Mouse (Mus musculus): ENCODE measurements around the gene 0610040J01Rik. TPM values are rescaled to one million over a fixed set of nuclear protein-coding genes. Genes with fewer than 3 reads are reported as not detected.

The 0610040J01Rik gene
- total RNA-seq (2014; fragmentation: Nextera tagmentation) (not detected in 2 replicates), total RNA-seq (2017) (0.23 TPM in 1 of 2 replicates, not detected in the other), polyA plus RNA-seq (2012) (not detected in 2 replicates)

DNA sequence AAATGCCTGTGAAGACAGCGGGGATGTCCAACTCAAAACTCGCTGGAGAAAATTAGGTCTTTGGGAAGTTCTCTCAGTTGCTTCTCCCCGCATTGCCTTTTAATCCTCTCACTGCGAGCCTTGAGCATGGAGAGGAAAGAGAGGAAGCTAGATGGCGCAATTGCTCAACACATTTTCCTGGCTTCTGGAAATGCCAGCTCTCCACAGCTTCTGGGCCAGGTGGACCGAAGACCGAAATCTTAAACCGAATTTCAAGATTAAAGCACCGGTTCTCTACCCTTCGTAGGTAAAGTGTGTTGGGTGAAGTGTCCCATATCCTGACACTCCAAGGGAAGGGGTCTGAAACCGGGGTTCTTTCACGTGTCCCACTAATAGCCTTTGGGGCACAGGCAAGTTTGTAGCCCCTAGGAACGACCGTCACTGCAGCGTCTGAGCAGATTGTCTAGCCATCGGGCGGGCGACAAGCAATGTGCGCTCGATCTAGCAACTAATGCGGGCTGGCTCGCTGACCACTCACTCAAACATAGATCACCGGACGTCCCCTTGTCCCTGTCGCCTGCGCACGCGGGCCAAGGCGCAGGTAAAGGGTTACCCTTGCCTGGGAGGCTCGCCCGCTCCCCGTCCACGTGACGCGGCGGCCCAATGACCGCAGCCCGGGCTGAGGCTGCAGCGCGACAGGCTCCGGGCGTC lies at the start of gene 0610040J01Rik:
TSS of gene 0610040J01Rik (plus strand) at position 545 of the 690 bp plus-strand sequence.
- DNase-seq (ENCODE audit: low spot score), result no peak
- TF ChIP-seq GATA2 (IDR thresholded peaks at IDR 0.05; ENCODE audit: borderline replicate concordance, low read depth, low read length) (no peak), POLR2AphosphoS5 (IDR thresholded peaks at IDR 0.05; ENCODE audit: insufficient replicate concordance, low read depth, low read length) (no peak), TAL1 (conservative IDR thresholded peaks at IDR 0.05; ENCODE audit: low read depth, low read length) (no peak), GATA1 (IDR thresholded peaks at IDR 0.05; ENCODE audit: borderline replicate concordance, low read length) (no peak), CTCF (IDR thresholded peaks at IDR 0.05; ENCODE audit: low read depth, low read length) (no peak)
- no peak for ATAC-seq (ENCODE audit: extremely low read depth, insufficient number of reproducible peaks, low FRiP score, poor library complexity, severe bottlenecking)
- Histone ChIP-seq H3K9me3 (replicated peaks) (peaks cover 17% of the 10 kb centered on the region), H3K36me3 (replicated peaks) (no peaks in the 10 kb centered on the region), H3K4me1 (ENCODE audit: insufficient read depth, low read depth, low read length) (no peaks in the 10 kb centered on the region), H3K27me3 (ENCODE audit: insufficient read depth, low read length) (no peaks in the 10 kb centered on the region), H3K4me3 (ENCODE audit: low read depth, low read length) (peak within 1 kb of the TSS; percentile 31; the same call in 1 of the 2 replicates)

DNA sequence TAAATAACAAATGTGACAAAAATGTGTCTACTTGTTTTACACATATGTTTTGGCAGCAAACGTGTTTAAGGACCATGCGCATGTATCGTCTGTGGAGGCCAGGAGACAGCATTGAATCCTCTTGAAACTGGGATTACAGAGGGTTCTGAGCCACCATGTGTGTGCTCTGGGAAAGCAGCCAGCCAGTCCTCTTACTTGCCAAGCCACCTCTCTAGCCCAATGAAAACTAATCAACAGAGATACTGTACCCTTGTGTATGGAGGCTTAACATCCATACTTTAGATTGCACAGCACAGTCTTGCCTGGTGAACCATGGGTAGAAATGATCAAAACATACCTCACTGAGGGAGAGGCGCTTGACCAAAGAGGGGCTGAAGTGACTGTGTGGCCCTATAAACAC lies 46.3 kb upstream of the 0610040J01Rik start:
- no peak for TF ChIP-seq CTCF (IDR thresholded peaks at IDR 0.05; ENCODE audit: low read depth, low read length)
- TF ChIP-seq GATA1 (IDR thresholded peaks at IDR 0.05; ENCODE audit: borderline replicate concordance, low read length), result no peak
- TF ChIP-seq TAL1 (conservative IDR thresholded peaks at IDR 0.05; ENCODE audit: low read depth, low read length), result no peak
- TF ChIP-seq GATA2 (IDR thresholded peaks at IDR 0.05; ENCODE audit: borderline replicate concordance, low read depth, low read length), result no peak
- no peak for TF ChIP-seq POLR2AphosphoS5 (IDR thresholded peaks at IDR 0.05; ENCODE audit: insufficient replicate concordance, low read depth, low read length)
- no peak for DNase-seq (ENCODE audit: low spot score)
- Histone ChIP-seq H3K4me1 (ENCODE audit: insufficient read depth, low read depth, low read length) (no peaks in the 10 kb centered on the region), H3K9me3 (replicated peaks) (peaks cover 13% of the 10 kb centered on the region), H3K4me3 (ENCODE audit: low read depth, low read length) (no peak overlapping the region), H3K27me3 (ENCODE audit: insufficient read depth, low read length) (no peaks in the 10 kb centered on the region), H3K36me3 (replicated peaks) (no peaks in the 10 kb centered on the region)
- ATAC-seq (ENCODE audit: extremely low read depth, insufficient number of reproducible peaks, low FRiP score, poor library complexity, severe bottlenecking), result no peak

DNA sequence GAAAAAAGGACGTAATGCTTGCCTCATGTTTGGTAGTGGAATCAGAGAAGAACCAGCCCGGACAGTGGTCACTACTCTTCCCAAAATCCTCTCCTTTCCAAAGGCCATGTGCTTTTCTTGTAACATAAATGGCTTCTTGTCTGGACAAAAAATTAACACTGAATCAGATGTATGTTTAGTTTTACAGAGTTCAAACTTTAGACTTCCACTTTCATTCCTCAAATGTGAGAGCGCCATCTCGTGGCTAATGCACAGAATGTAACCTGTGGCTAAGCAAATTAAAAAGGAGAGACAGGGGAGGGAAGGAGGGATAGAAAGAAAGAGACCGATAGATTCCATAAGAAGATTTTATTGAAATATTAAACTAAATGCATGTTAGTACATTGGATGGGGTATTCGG lies 45.4 kb upstream of the 0610040J01Rik start:
- DNase-seq (ENCODE audit: low spot score) (no peak), ATAC-seq (ENCODE audit: extremely low read depth, insufficient number of reproducible peaks, low FRiP score, poor library complexity, severe bottlenecking) (no peak)
- TF ChIP-seq CTCF (IDR thresholded peaks at IDR 0.05; ENCODE audit: low read depth, low read length) (no peak), POLR2AphosphoS5 (IDR thresholded peaks at IDR 0.05; ENCODE audit: insufficient replicate concordance, low read depth, low read length) (no peak), TAL1 (conservative IDR thresholded peaks at IDR 0.05; ENCODE audit: low read depth, low read length) (no peak), GATA1 (IDR thresholded peaks at IDR 0.05; ENCODE audit: borderline replicate concordance, low read length) (no peak), GATA2 (IDR thresholded peaks at IDR 0.05; ENCODE audit: borderline replicate concordance, low read depth, low read length) (no peak)
- peaks cover 14% of the 10 kb centered on the region for H3K9me3 ChIP-seq (replicated peaks)
- no peaks in the 10 kb centered on the region for H3K36me3 ChIP-seq (replicated peaks)
- no peak overlapping the region for H3K4me3 ChIP-seq (ENCODE audit: low read depth, low read length)
- H3K4me1 ChIP-seq (ENCODE audit: insufficient read depth, low read depth, low read length), result no peaks in the 10 kb centered on the region
- no peaks in the 10 kb centered on the region for H3K27me3 ChIP-seq (ENCODE audit: insufficient read depth, low read length)

DNA sequence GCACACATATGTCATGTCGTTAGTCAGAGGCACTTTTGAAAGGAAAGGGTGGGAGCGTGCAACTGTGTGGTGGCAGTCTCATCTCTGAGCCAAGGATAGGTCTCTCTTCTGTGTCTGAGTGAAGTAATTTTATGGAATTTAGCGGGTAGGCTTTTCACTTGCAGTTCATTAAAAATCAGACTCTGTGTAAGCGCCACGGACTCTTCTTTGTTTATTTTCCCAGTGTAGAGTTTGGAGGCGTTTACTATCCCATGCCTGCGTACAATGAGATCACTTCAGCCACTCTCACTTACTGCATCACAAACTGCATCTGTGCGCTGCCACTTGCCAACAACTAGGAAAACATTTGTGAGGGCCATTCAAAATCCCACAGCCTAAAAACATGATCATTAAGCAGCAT lies 44.7 kb upstream of the 0610040J01Rik start:
- H3K4me1 ChIP-seq (ENCODE audit: insufficient read depth, low read depth, low read length), result no peaks in the 10 kb centered on the region
- DNase-seq (ENCODE audit: low spot score), result no peak
- no peak overlapping the region for H3K4me3 ChIP-seq (ENCODE audit: low read depth, low read length)
- ATAC-seq (ENCODE audit: extremely low read depth, insufficient number of reproducible peaks, low FRiP score, poor library complexity, severe bottlenecking), result no peak
- H3K9me3 ChIP-seq (replicated peaks), result peaks cover 17% of the 10 kb centered on the region
- no peak for TF ChIP-seq GATA1 (IDR thresholded peaks at IDR 0.05; ENCODE audit: borderline replicate concordance, low read length)
- no peak for TF ChIP-seq CTCF (IDR thresholded peaks at IDR 0.05; ENCODE audit: low read depth, low read length)
- TF ChIP-seq POLR2AphosphoS5 (IDR thresholded peaks at IDR 0.05; ENCODE audit: insufficient replicate concordance, low read depth, low read length), result no peak
- TF ChIP-seq GATA2 (IDR thresholded peaks at IDR 0.05; ENCODE audit: borderline replicate concordance, low read depth, low read length), result no peak
- no peak for TF ChIP-seq TAL1 (conservative IDR thresholded peaks at IDR 0.05; ENCODE audit: low read depth, low read length)
- no peaks in the 10 kb centered on the region for H3K36me3 ChIP-seq (replicated peaks)
- no peaks in the 10 kb centered on the region for H3K27me3 ChIP-seq (ENCODE audit: insufficient read depth, low read length)

DNA sequence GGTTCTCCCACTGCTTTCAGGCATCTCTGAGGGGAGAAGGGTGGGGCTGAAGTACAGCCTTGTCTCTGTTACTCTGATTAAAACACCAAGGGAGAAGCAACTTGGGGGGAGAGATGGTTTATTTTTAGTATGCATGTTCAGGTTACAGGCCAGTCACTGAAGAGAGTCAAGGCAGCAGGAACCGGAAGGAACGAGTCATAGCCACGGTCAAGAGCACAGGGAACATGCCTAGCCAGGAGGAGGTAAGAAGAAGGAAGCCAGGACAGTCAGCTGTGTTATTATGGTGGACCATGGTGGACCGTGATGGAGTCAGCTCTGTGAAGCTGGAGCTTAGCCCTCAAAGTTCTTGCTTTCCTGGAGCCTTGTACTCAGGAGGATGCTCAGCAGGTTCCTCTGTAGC lies 43.9 kb upstream of the 0610040J01Rik start:
- no peak for DNase-seq (ENCODE audit: low spot score)
- ATAC-seq (ENCODE audit: extremely low read depth, insufficient number of reproducible peaks, low FRiP score, poor library complexity, severe bottlenecking), result no peak
- H3K4me1 ChIP-seq (ENCODE audit: insufficient read depth, low read depth, low read length), result no peaks in the 10 kb centered on the region
- H3K27me3 ChIP-seq (ENCODE audit: insufficient read depth, low read length), result no peaks in the 10 kb centered on the region
- H3K9me3 ChIP-seq (replicated peaks), result peaks cover 17% of the 10 kb centered on the region
- no peak for TF ChIP-seq TAL1 (conservative IDR thresholded peaks at IDR 0.05; ENCODE audit: low read depth, low read length)
- H3K36me3 ChIP-seq (replicated peaks), result no peaks in the 10 kb centered on the region
- H3K4me3 ChIP-seq (ENCODE audit: low read depth, low read length), result no peak overlapping the region

DNA sequence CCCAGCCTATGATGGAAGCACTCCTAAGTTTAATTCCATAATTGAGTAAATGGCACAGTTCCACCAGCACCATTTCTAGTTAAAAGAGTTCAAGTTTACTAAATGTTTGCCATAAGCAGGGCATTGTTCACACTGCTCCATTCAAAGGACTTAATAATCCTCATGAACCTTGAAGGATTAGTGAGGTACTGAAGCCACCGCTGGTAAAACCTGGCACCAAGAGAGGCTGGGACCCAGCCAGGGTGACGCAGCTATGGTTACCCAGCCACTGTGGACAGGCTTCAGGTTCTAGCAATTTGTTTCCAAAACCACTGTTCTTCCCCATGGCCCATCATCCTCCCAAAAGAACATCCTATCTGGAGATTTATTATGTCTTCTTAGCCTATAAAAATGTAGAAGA lies 39.2 kb upstream of the 0610040J01Rik start:
- TF ChIP-seq CTCF (IDR thresholded peaks at IDR 0.05; ENCODE audit: low read depth, low read length) (no peak), GATA1 (IDR thresholded peaks at IDR 0.05; ENCODE audit: borderline replicate concordance, low read length) (no peak), TAL1 (conservative IDR thresholded peaks at IDR 0.05; ENCODE audit: low read depth, low read length) (no peak), POLR2AphosphoS5 (IDR thresholded peaks at IDR 0.05; ENCODE audit: insufficient replicate concordance, low read depth, low read length) (no peak), GATA2 (IDR thresholded peaks at IDR 0.05; ENCODE audit: borderline replicate concordance, low read depth, low read length) (no peak)
- ATAC-seq (ENCODE audit: extremely low read depth, insufficient number of reproducible peaks, low FRiP score, poor library complexity, severe bottlenecking) (no peak), DNase-seq (ENCODE audit: low spot score) (no peak)
- no peaks in the 10 kb centered on the region for H3K4me1 ChIP-seq (ENCODE audit: insufficient read depth, low read depth, low read length)
- no peak overlapping the region for H3K4me3 ChIP-seq (ENCODE audit: low read depth, low read length)
- H3K9me3 ChIP-seq (replicated peaks), result peaks cover 10% of the 10 kb centered on the region
- no peaks in the 10 kb centered on the region for H3K27me3 ChIP-seq (ENCODE audit: insufficient read depth, low read length)
- no peaks in the 10 kb centered on the region for H3K36me3 ChIP-seq (replicated peaks)

All from G1E (cell line).